In the genomic region with DNA sequence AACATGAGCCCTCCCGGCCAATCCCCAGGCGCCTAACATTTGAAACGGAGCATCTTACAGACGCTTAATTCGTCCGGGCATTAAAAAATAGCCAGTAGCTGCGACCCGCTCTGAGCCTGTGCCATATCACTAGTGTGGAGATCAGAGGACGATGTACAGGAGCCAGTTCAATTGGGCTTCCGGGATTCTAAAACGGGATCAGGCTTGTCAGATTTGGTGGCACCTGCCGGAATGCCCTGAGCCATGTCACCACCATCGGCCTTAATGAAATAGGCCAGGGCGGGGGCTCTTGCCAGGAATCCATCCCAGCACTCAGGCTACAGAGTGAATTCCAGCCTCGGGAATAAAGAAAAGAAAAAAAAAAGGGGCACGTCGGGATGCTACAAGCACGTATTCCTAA, we compare ENCODE assay signal across 8 mouse cellular contexts. TPM values are rescaled to one million over a fixed set of nuclear protein-coding genes. Genes with fewer than 3 reads are reported as not detected.
DNase-seq lines count a peak whose midpoint lies in the region; ATAC-seq and TF ChIP-seq lines count a peak whose summit lies in the region.

No protein-coding gene starts in this region.

- peak; percentile 57 for ATAC-seq in heart, embryonic 14.5 days (ENCODE audit: insufficient number of reproducible peaks, insufficient read depth, low FRiP score, low read depth)
- ATAC-seq in liver, embryonic 13.5 days (ENCODE audit: low read depth), result no peak
- ATAC-seq in stomach, postnatal 0 days (ENCODE audit: low FRiP score, low TSS enrichment), result no peak

- H3K27me3 ChIP-seq in heart, embryonic 14.5 days (ENCODE audit: control insufficient read depth, insufficient read depth, low read length), result no peaks in the 10 kb centered on the region
- H3K27me3 ChIP-seq in liver, embryonic 13.5 days, result peaks cover 6% of the 10 kb centered on the region; the same call in 1 of the 2 replicates
- H3K27me3 ChIP-seq in stomach, postnatal 0 days (ENCODE audit: control insufficient read depth, insufficient read depth, low read length), result no peaks in the 10 kb centered on the region

- H3K4me2 ChIP-seq in heart, embryonic 14.5 days (ENCODE audit: low read length), result peak overlapping the region; percentile 77
- peak overlapping the region; percentile 60 for H3K4me2 ChIP-seq in liver, embryonic 13.5 days
- H3K4me2 ChIP-seq in stomach, postnatal 0 days (replicated peaks; ENCODE audit: low read depth), result peak overlapping the region; percentile 54

- H3K9ac ChIP-seq in heart, embryonic 14.5 days (ENCODE audit: low read length), result peak overlapping the region; percentile 76
- 0 out of 2 replicates have a peak overlapping the region, but pooled peaks have one; percentile 50 for H3K9ac ChIP-seq in liver, embryonic 13.5 days
- peak overlapping the region; percentile 28 for H3K9ac ChIP-seq in stomach, postnatal 0 days (ENCODE audit: low read length)

- no peaks in the 10 kb centered on the region for H3K9me3 ChIP-seq in heart, embryonic 14.5 days (ENCODE audit: control insufficient read depth, low read length)
- H3K9me3 ChIP-seq in liver, embryonic 13.5 days (replicated peaks), result no peaks in the 10 kb centered on the region
- H3K9me3 ChIP-seq in stomach, postnatal 0 days (ENCODE audit: control insufficient read depth, low read length), result no peaks in the 10 kb centered on the region

- TF ChIP-seq EP300 in stomach, postnatal 0 days (optimal IDR thresholded peaks at IDR 0.05), result no peak

- no peaks in the 10 kb centered on the region for H3K36me3 ChIP-seq in heart, embryonic 14.5 days (ENCODE audit: control insufficient read depth, insufficient read depth, low read length)
- no peaks in the 10 kb centered on the region for H3K36me3 ChIP-seq in liver, embryonic 13.5 days
- no peaks in the 10 kb centered on the region for H3K36me3 ChIP-seq in stomach, postnatal 0 days (ENCODE audit: control insufficient read depth, insufficient read depth, low read length)

- 11% methylated on average over 18 of the region's 18 CpGs for WGBS in heart, embryonic 14.5 days
- 43% methylated on average over 18 of the region's 18 CpGs for WGBS in liver, embryonic 13.5 days (ENCODE audit: insufficient replicate concordance)
- 18% methylated on average over 18 of the region's 18 CpGs for WGBS in stomach, postnatal 0 days

- peak overlapping the region; percentile 81; the same call in 1 of the 2 replicates for H3K27ac ChIP-seq in layer of hippocampus, adult 2 months
- peak overlapping the region; percentile 74 to 92 for H3K27ac ChIP-seq in heart, embryonic 14.5 days (replicated peaks in 1 of 2; ENCODE audit: control insufficient read depth in 1 of 2, insufficient read depth in 1 of 2, low read depth in 2 of 2, low read length in 2 of 2)
- H3K27ac ChIP-seq in liver, embryonic 13.5 days, result no peak overlapping the region
- peak overlapping the region; percentile 75 for H3K27ac ChIP-seq in stomach, postnatal 0 days (replicated peaks)

- TF ChIP-seq CTCF in layer of hippocampus, adult 2 months (conservative IDR thresholded peaks at IDR 0.05), result no peak
- TF ChIP-seq CTCF in stomach, postnatal 0 days (IDR thresholded peaks at IDR 0.05; ENCODE audit: low read depth), result no peak

- no peak for DNase-seq in layer of hippocampus, adult 2 months (ENCODE audit: low spot score in 2 of 2)
- DNase-seq in layer of hippocampus, adult 18-20 months (ENCODE audit: low spot score in 2 of 2), result no peak
- DNase-seq in cerebellum, adult 9-10 months, result peak; percentile 16
- DNase-seq in liver, embryonic 13.5 days, result no peak
- peak; percentile 42 for DNase-seq in stomach, postnatal 0 days (ENCODE audit: low spot score)
- no peak for DNase-seq in left cerebral cortex, adult 8-10 months (ENCODE audit: low spot score in 2 of 2)
- DNase-seq in right cerebral cortex, postnatal 14 days, result no peak

- H3K4me3 ChIP-seq in layer of hippocampus, adult 2 months, result peak overlapping the region; percentile 57
- peak overlapping the region; percentile 45 to 47 for H3K4me3 ChIP-seq in heart, embryonic 14.5 days (ENCODE audit: control insufficient read depth in 1 of 2, insufficient read depth in 1 of 2, low read depth in 1 of 2, low read length in 2 of 2)
- H3K4me3 ChIP-seq in liver, embryonic 13.5 days (replicated peaks), result peak overlapping the region; percentile 35
- peak overlapping the region; percentile 32 for H3K4me3 ChIP-seq in stomach, postnatal 0 days (ENCODE audit: low read depth, low read length)

- H3K4me1 ChIP-seq in heart, embryonic 14.5 days (ENCODE audit: control insufficient read depth in 2 of 2, insufficient read depth in 2 of 2, low read length in 2 of 2), result peaks cover 5 to 6% of the 10 kb centered on the region in 2 experiments; a peak in 3 of 4 replicates
- peaks cover 4% of the 10 kb centered on the region for H3K4me1 ChIP-seq in liver, embryonic 13.5 days (replicated peaks)
- H3K4me1 ChIP-seq in stomach, postnatal 0 days (replicated peaks; ENCODE audit: control insufficient read depth, insufficient read depth), result peaks cover 4% of the 10 kb centered on the region; the same call in 1 of the 2 replicates

RNA-seq across cellular contexts. Expression of a gene that starts 23.0 kb away (rescaled TPM):
- under 1 TPM; 0.27 to 0.46 TPM for total RNA-seq in layer of hippocampus, adult 2 months (2021)
- under 1 TPM in 1 of 2 experiments, not detected in 1; 0.17 TPM for total RNA-seq in layer of hippocampus, adult 18-20 months (2021)
- 0.11 and 2.0 TPM in 2 replicates for polyA plus RNA-seq in heart, embryonic 14.5 days (2014; fragmentation: Nextera tagmentation; extraction: Ambion mirVana)
- polyA plus RNA-seq in liver, embryonic 13.5 days (2015; fragmentation: Nextera tagmentation; extraction: Ambion mirVana), result 0.81 and 2.7 TPM in 2 replicates
- polyA plus RNA-seq in stomach, postnatal 0 days (2015; fragmentation: Nextera tagmentation; extraction: Ambion mirVana), result 308 and 316 TPM in 2 replicates
- under 1 TPM in 2 of 4 experiments, not detected in 2; 0.25 to 0.27 TPM for total RNA-seq in left cerebral cortex, adult 8-10 months (2022)

RNA-seq across cellular contexts. Expression of a gene that starts 59.3 kb away (rescaled TPM):
- total RNA-seq in layer of hippocampus, adult 2 months (2021), result 10 to 100 TPM; 40.2 to 41.2 TPM
- total RNA-seq in layer of hippocampus, adult 18-20 months (2021), result 10 to 100 TPM; 38.4 to 39.6 TPM
- 23.5 and 26.9 TPM in 2 replicates for polyA plus RNA-seq in heart, embryonic 14.5 days (2014; fragmentation: Nextera tagmentation; extraction: Ambion mirVana)
- 38.0 and 47.2 TPM in 2 replicates for polyA plus RNA-seq in liver, embryonic 13.5 days (2015; fragmentation: Nextera tagmentation; extraction: Ambion mirVana)
- polyA plus RNA-seq in stomach, postnatal 0 days (2015; fragmentation: Nextera tagmentation; extraction: Ambion mirVana), result 21.6 and 22.7 TPM in 2 replicates
- 10 to 100 TPM; 32.0 to 39.4 (median 35.4) TPM for total RNA-seq in left cerebral cortex, adult 8-10 months (2022)

Comparison
In these comparisons a context has a peak if more than half of its experiments do, and no peak if none do; other contexts are left out.
1. DNase-seq: peak in cerebellum, adult 9-10 months (single experiment) and stomach, postnatal 0 days (single experiment); none in layer of hippocampus, adult 2 months (0 of 2), layer of hippocampus, adult 18-20 months (0 of 2), liver, embryonic 13.5 days (single experiment), left cerebral cortex, adult 8-10 months (0 of 2) and right cerebral cortex, postnatal 14 days (single experiment).
2. Peak in every context shown above with its lines, with median percentiles within 50 percentile points of each other: H3K4me3 ChIP-seq, H3K4me2 ChIP-seq and H3K9ac ChIP-seq.